Mouse (Mus musculus): Measurements from ENCODE around the gene Popdc3.
A peak's percentile ranks its signal among the peaks of the same experiment; 100 is the strongest.
"Not testable (repeated sequence)": the region's sequence is repeated elsewhere in the genome, so short reads cannot be mapped to it uniquely, and the experiment has no call there.

Gene Popdc3

GRCm38 (mm10) chr10:45311624-45312023, 133.7 kb downstream of the Popdc3 start:
- DNase-seq (ENCODE audit: low spot score in 2 of 2) = no peak

GRCm38 (mm10) chr10:45314865-45315264, 137.0 kb downstream of the Popdc3 start:
- no peak for DNase-seq (ENCODE audit: low spot score in 2 of 2)

- no peak for DNase-seq (ENCODE audit: low spot score in 2 of 2)
Measured at GRCm38 (mm10) chr10:45318922-45319321, 141.0 kb downstream of the Popdc3 start.

GRCm38 (mm10) chr10:45320296-45320695, 142.4 kb downstream of the Popdc3 start:
- no peak for DNase-seq (ENCODE audit: low spot score in 2 of 2)

GRCm38 (mm10) chr10:45324159-45324558, 146.3 kb downstream of the Popdc3 start:
- DNase-seq (ENCODE audit: low spot score in 2 of 2) = no peak

GRCm38 (mm10) chr10:45328196-45329000, 150.5 kb downstream of the Popdc3 start:
- DNase-seq (ENCODE audit: low spot score in 2 of 2) = no peak

- no peak for DNase-seq (ENCODE audit: low spot score in 2 of 2)
Measured at GRCm38 (mm10) chr10:45334925-45335324, 157.0 kb downstream of the Popdc3 start.

GRCm38 (mm10) chr10:45335434-45336422, 157.8 kb downstream of the Popdc3 start, which contains the start of gene Bves:
Gene Bves, plus strand, starts transcription at chr10:45335772.
- DNase-seq (ENCODE audit: low spot score in 2 of 2) = peak in 1 of 2 experiments; percentile 50

- no peak for DNase-seq (ENCODE audit: low spot score in 2 of 2)
Measured at GRCm38 (mm10) chr10:45339106-45339505, 161.2 kb downstream of the Popdc3 start.

GRCm38 (mm10) chr10:45344381-45344780, 166.5 kb downstream of the Popdc3 start:
- DNase-seq (ENCODE audit: low spot score in 2 of 2) = no peak

- DNase-seq (ENCODE audit: low spot score in 2 of 2) = no peak
Measured at GRCm38 (mm10) chr10:45345217-45345616, 167.3 kb downstream of the Popdc3 start.

- not testable (repeated sequence) for DNase-seq (ENCODE audit: low spot score in 2 of 2)
Measured at GRCm38 (mm10) chr10:45348143-45348542, 170.2 kb downstream of the Popdc3 start.

- no peak for DNase-seq (ENCODE audit: low spot score in 2 of 2)
Measured at GRCm38 (mm10) chr10:45356091-45356490, 178.2 kb downstream of the Popdc3 start.

GRCm38 (mm10) chr10:45363396-45363795, 185.5 kb downstream of the Popdc3 start:
- DNase-seq (ENCODE audit: low spot score in 2 of 2) = no peak

GRCm38 (mm10) chr10:45366987-45367705, 189.2 kb downstream of the Popdc3 start:
- DNase-seq (ENCODE audit: low spot score in 2 of 2) = no peak
